Mouse (Mus musculus) midbrain, embryonic 10.5 days (tissue): Measurements from ENCODE around the gene Camk1g. TPM values are rescaled to one million over a fixed set of nuclear protein-coding genes. Genes with fewer than 3 reads are reported as not detected.

Source experiments
- DNase-seq: peaks from one replicate; pipeline ENCODE4 v3.0.0-alpha.2; 2017; ENCODE audit warnings: low spot score
- H3K27ac ChIP-seq: fragments of 300-500 bp; sonication (generic); replicated peaks from 2 replicates; pipeline ENCODE4 v1.5.1; 2016; ENCODE audit warnings: mild to moderate bottlenecking
- H3K27me3 ChIP-seq: fragments of 300-500 bp; sonication (generic); 2 replicates; pipeline ENCODE4 v1.6.1; 2016; ENCODE audit warnings: low read depth, mild to moderate bottlenecking; ENCODE audit not compliant: poor library complexity, severe bottlenecking
- H3K36me3 ChIP-seq: fragments of 300-500 bp; sonication (generic); 2 replicates; pipeline ENCODE4 v1.6.1; 2016; ENCODE audit warnings: mild to moderate bottlenecking, moderate library complexity
- H3K4me1 ChIP-seq: fragments of 300-500 bp; sonication (generic); 2 replicates; pipeline ENCODE4 v1.6.1; 2016
- H3K4me3 ChIP-seq: fragments of 300-500 bp; sonication (generic); 2 replicates; pipeline ENCODE4 v1.5.1; 2016; ENCODE audit warnings: mild to moderate bottlenecking, moderate library complexity
- H3K9me3 ChIP-seq: fragments of 300-500 bp; sonication (generic); replicated peaks from 2 replicates; pipeline ENCODE4 v1.6.1; 2016; ENCODE audit warnings: mild to moderate bottlenecking
- WGBS: fragments of 180-500 bp; shearing (Covaris S2); methylation state at CpG from one replicate; pipeline ENCODE4 v1.1.7; 2016; 5-methylcytosine and 5-hydroxymethylcytosine counted together
- polyA plus RNA-seq: library from polyadenylated mRNA; unstranded; fragments of >200 nt; fragmentation: Nextera tagmentation; extraction: Ambion mirVana; gene quantifications from 2 replicates; pipeline ENCODE4 v1.2.1, GENCODE M21; 2016

Gene Camk1g
- polyA plus RNA-seq, 1 experiment from 2014 or later = 12.8 TPM

GRCm38 (mm10) chr1:193338363-193338995 is 31.6 kb downstream of the Camk1g start:
- 87% methylated on average over 9 of the region's 9 CpGs for WGBS
- peak overlapping the region; percentile 4; the same call in 1 of the 2 replicates for H3K27ac ChIP-seq

GRCm38 (mm10) chr1:193337787-193338310 is 32.2 kb downstream of the Camk1g start:
- Histone ChIP-seq H3K4me3 (no peak overlapping the region), H3K27me3 (no peaks in the 10 kb centered on the region), H3K9me3 (no peaks in the 10 kb centered on the region), H3K4me1 (peaks cover 19% of the 10 kb centered on the region), H3K36me3 (no peaks in the 10 kb centered on the region), H3K27ac (no peak overlapping the region)
- WGBS = 62% methylated on average over 4 of the region's 4 CpGs
- DNase-seq = no peak

More at GRCm38 (mm10) chr1:193338363-193338995, 31.6 kb downstream of the Camk1g start:
- Histone ChIP-seq H3K4me3 (no peak overlapping the region), H3K27me3 (no peaks in the 10 kb centered on the region), H3K9me3 (no peaks in the 10 kb centered on the region), H3K36me3 (no peaks in the 10 kb centered on the region), H3K4me1 (peaks cover 19% of the 10 kb centered on the region)
- no peak for DNase-seq

GRCm38 (mm10) chr1:193337018-193337321 is 33.1 kb downstream of the Camk1g start:
- no peaks in the 10 kb centered on the region for H3K9me3 ChIP-seq
- no peaks in the 10 kb centered on the region for H3K27me3 ChIP-seq
- WGBS = 85% methylated on average over 9 of the region's 9 CpGs
- peaks cover 19% of the 10 kb centered on the region for H3K4me1 ChIP-seq
- H3K27ac ChIP-seq = no peak overlapping the region
- DNase-seq = no peak
- no peak overlapping the region for H3K4me3 ChIP-seq
- no peaks in the 10 kb centered on the region for H3K36me3 ChIP-seq

GRCm38 (mm10) chr1:193336122-193337017 is 33.7 kb downstream of the Camk1g start:
- DNase-seq = no peak
- Histone ChIP-seq H3K36me3 (no peaks in the 10 kb centered on the region), H3K4me1 (peaks cover 19% of the 10 kb centered on the region), H3K27ac (no peak overlapping the region), H3K4me3 (no peak overlapping the region), H3K27me3 (no peaks in the 10 kb centered on the region), H3K9me3 (no peaks in the 10 kb centered on the region)
- 85% methylated on average over 7 of the region's 7 CpGs for WGBS

- H3K27me3 ChIP-seq = peaks cover 13% of the 10 kb centered on the region; the same call in 1 of the 2 replicates
- no peaks in the 10 kb centered on the region for H3K36me3 ChIP-seq
- H3K4me3 ChIP-seq = no peak overlapping the region
- H3K27ac ChIP-seq = peak overlapping the region; percentile 28; the same call in 1 of the 2 replicates
- WGBS = 83% methylated on average over 6 of the region's 6 CpGs
- no peak for DNase-seq
- no peaks in the 10 kb centered on the region for H3K9me3 ChIP-seq
- H3K4me1 ChIP-seq = peaks cover 34% of the 10 kb centered on the region
Measured at GRCm38 (mm10) chr1:193334546-193334945, 35.6 kb downstream of the Camk1g start.

GRCm38 (mm10) chr1:193333776-193334175 is 36.3 kb downstream of the Camk1g start:
- no peak overlapping the region for H3K4me3 ChIP-seq
- 0 out of 2 replicates have a peak overlapping the region, but pooled peaks have one; percentile 28 for H3K27ac ChIP-seq
- DNase-seq = no peak
- no peaks in the 10 kb centered on the region for H3K9me3 ChIP-seq
- no peaks in the 10 kb centered on the region for H3K36me3 ChIP-seq
- WGBS = 88% methylated on average over 3 of the region's 3 CpGs
- H3K4me1 ChIP-seq = peaks cover 41% of the 10 kb centered on the region
- H3K27me3 ChIP-seq = peaks cover 17% of the 10 kb centered on the region; the same call in 1 of the 2 replicates

GRCm38 (mm10) chr1:193332671-193333070 is 37.4 kb downstream of the Camk1g start:
- peaks cover 17% of the 10 kb centered on the region; the same call in 1 of the 2 replicates for H3K27me3 ChIP-seq
- H3K4me1 ChIP-seq = peaks cover 44% of the 10 kb centered on the region
- 90% methylated on average over 1 of the region's 1 CpGs for WGBS
- no peak overlapping the region for H3K4me3 ChIP-seq
- H3K27ac ChIP-seq = no peak overlapping the region
- H3K9me3 ChIP-seq = no peaks in the 10 kb centered on the region
- H3K36me3 ChIP-seq = no peaks in the 10 kb centered on the region
- no peak for DNase-seq

GRCm38 (mm10) chr1:193332018-193332417 is 38.1 kb downstream of the Camk1g start:
- Histone ChIP-seq H3K9me3 (no peaks in the 10 kb centered on the region), H3K36me3 (no peaks in the 10 kb centered on the region), H3K27me3 (peaks cover 17% of the 10 kb centered on the region; the same call in 1 of the 2 replicates), H3K27ac (no peak overlapping the region), H3K4me3 (no peak overlapping the region), H3K4me1 (peaks cover 44% of the 10 kb centered on the region)
- DNase-seq = no peak
- 87% methylated on average over 13 of the region's 13 CpGs for WGBS

GRCm38 (mm10) chr1:193330626-193331025 is 39.5 kb downstream of the Camk1g start:
- WGBS = 74% methylated on average over 7 of the region's 7 CpGs
- DNase-seq = no peak
- Histone ChIP-seq H3K36me3 (no peaks in the 10 kb centered on the region), H3K27me3 (peaks cover 17% of the 10 kb centered on the region; the same call in 1 of the 2 replicates), H3K4me1 (peaks cover 49% of the 10 kb centered on the region), H3K4me3 (no peak overlapping the region), H3K27ac (peak overlapping the region; percentile 34; the same call in 1 of the 2 replicates), H3K9me3 (no peaks in the 10 kb centered on the region)

- Histone ChIP-seq H3K4me3 (no peak overlapping the region), H3K9me3 (no peaks in the 10 kb centered on the region), H3K27ac (0 out of 2 replicates have a peak overlapping the region, but pooled peaks have one; percentile 34), H3K4me1 (peaks cover 45% of the 10 kb centered on the region), H3K36me3 (no peaks in the 10 kb centered on the region), H3K27me3 (peaks cover 17% of the 10 kb centered on the region; the same call in 1 of the 2 replicates)
- DNase-seq = peak; percentile 66
- WGBS = 32% methylated on average over 10 of the region's 10 CpGs
Measured at GRCm38 (mm10) chr1:193330172-193330571, 39.9 kb downstream of the Camk1g start.

- 76% methylated on average over 9 of the region's 9 CpGs for WGBS
- peaks cover 39% of the 10 kb centered on the region for H3K4me1 ChIP-seq
- DNase-seq = peak; percentile 23
- H3K27ac ChIP-seq = peak overlapping the region; percentile 34
- no peaks in the 10 kb centered on the region for H3K36me3 ChIP-seq
- H3K27me3 ChIP-seq = peaks cover 17% of the 10 kb centered on the region; the same call in 1 of the 2 replicates
- no peaks in the 10 kb centered on the region for H3K9me3 ChIP-seq
- H3K4me3 ChIP-seq = no peak overlapping the region
Measured at GRCm38 (mm10) chr1:193329557-193329956, 40.5 kb downstream of the Camk1g start.

GRCm38 (mm10) chr1:193327686-193328085 is 42.4 kb downstream of the Camk1g start:
- peaks cover 34% of the 10 kb centered on the region for H3K4me1 ChIP-seq
- no peak overlapping the region for H3K4me3 ChIP-seq
- WGBS = 80% methylated on average over 5 of the region's 5 CpGs
- no peaks in the 10 kb centered on the region for H3K36me3 ChIP-seq
- no peak for DNase-seq
- no peaks in the 10 kb centered on the region for H3K9me3 ChIP-seq
- peaks cover 17% of the 10 kb centered on the region; the same call in 1 of the 2 replicates for H3K27me3 ChIP-seq
- 0 out of 2 replicates have a peak overlapping the region, but pooled peaks have one; percentile 10 for H3K27ac ChIP-seq
